Mouse (Mus musculus) monocyte, adult 2 months (primary cell): Measurements from ENCODE around the gene Map2k2.
"Not testable (repeated sequence)": the region's sequence is repeated elsewhere in the genome, so short reads cannot be mapped to it uniquely, and the experiment has no call there.

Experiments used
- DNase-seq, 2 experiments: peaks; one replicate each; pipeline ENCODE4 v3.0.0; 2022; ENCODE audit warnings: low spot score in 2 of 2, low read depth in 1 of 2

The Map2k2 gene

GRCm38 (mm10) chr10:81105565-81106112, at the start of gene Map2k2:
Gene Map2k2 (plus strand): TSS chr10:81105915.
- DNase-seq = peak; percentile 89 to 97

GRCm38 (mm10) chr10:81057406-81058130, 48.1 kb upstream of the Map2k2 start:
- no peak for DNase-seq

GRCm38 (mm10) chr10:81058896-81059295, 46.8 kb upstream of the Map2k2 start:
- DNase-seq = no peak

- peak; percentile 96 to 98 for DNase-seq
Observed at GRCm38 (mm10) chr10:81059603-81060543, 45.8 kb upstream of the Map2k2 start, which contains the start of gene Sgta. Gene Sgta (minus strand): TSS chr10:81060181.

GRCm38 (mm10) chr10:81062710-81063109, 43.0 kb upstream of the Map2k2 start:
- DNase-seq = no peak

- DNase-seq = not testable (repeated sequence)
Observed at GRCm38 (mm10) chr10:81064519-81064918, 41.2 kb upstream of the Map2k2 start.

GRCm38 (mm10) chr10:81068706-81069105, 37.0 kb upstream of the Map2k2 start:
- no peak for DNase-seq

DNA sequence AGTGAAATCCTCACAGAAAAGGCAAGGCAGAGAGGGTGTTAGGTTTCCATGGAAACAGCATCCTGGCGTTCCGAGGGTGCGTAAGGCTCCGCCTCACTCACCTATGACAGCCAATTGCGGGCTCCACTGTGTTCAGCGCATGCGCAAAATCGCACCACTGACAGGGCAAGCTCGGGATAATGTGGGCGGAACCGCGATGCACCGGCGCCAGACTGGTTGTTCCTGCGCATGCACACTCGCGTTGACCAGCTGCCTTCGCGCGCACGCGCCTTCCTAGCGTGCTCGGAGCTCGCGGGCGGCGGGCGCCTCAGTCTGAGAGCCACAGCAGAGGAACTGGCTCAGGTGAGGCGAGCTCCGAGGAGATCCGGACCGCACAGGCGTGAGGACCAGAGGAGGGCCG, 35.9 kb upstream of the Map2k2 start, which contains the start of gene Thop1:
Thop1 (plus strand) TSS at position 200 of the 400 bp plus-strand sequence.
- peak; percentile 86 to 91 for DNase-seq

GRCm38 (mm10) chr10:81072290-81072689, 33.4 kb upstream of the Map2k2 start:
- no peak for DNase-seq

DNA sequence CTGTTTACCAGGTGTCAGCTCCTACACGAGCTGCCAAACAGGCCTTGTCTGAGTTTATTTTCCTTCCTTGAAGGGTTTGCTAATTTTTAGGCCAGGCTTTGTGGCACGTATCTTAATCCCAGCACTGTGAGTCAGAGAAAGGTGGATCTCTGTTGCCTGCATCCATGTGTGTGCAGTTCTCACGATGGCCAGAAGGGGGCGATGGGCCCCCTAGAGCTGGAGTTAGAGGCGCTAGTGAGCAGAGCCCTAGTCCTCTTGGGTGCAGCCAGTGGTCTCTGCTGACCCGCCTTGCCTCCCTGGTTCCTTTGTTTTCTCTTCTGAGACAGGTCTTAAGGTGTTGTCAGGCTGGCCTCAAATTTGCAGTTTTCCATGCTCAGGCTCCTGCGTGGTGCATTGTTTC, 32.3 kb upstream of the Map2k2 start:
- DNase-seq = no peak

- DNase-seq = no peak
Observed at GRCm38 (mm10) chr10:81075734-81076133, 30.0 kb upstream of the Map2k2 start.

GRCm38 (mm10) chr10:81076356-81076755, 29.4 kb upstream of the Map2k2 start:
- no peak for DNase-seq

DNA sequence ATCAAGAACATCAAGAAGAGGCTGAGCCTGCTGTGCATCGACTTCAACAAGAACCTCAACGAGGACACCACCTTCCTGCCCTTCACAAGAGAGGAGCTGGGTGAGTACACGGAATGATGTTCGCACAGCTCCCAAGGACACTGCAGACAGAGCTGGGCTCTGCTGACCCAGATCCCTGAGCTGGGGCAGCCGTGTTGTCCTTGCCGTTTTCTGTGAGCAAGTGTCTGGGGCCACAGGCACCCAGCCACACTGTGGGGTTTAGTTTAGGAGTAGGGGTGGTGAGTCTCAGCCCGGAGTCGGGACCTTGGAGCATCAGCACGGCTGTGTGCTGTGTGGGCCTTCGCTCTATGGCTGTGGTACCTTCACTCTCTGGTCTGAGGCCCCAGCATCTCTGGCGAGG, 27.8 kb upstream of the Map2k2 start:
- DNase-seq = no peak

GRCm38 (mm10) chr10:81080008-81080655, 25.6 kb upstream of the Map2k2 start:
- no peak for DNase-seq

- peak in 1 of 2 experiments; percentile 52 for DNase-seq
Observed at GRCm38 (mm10) chr10:81082168-81082960, 23.4 kb upstream of the Map2k2 start.

DNA sequence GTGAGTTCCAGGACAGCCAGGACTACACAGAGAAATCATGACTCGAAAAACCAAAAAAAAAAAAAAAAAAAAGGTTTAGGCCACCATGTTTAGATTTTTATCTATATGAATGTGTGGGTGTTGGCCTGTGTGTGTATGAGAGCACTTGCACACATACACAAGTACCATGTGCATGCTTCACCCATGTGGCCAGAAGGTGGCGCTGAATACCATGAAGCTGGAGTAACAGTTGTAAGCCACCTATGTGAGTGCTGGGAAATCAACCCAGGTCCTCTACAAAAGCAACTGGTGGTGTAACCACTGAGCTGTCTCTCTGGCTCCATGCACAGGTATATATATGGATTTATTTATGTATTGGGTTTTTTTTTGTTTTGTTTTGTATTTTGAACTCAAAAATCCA, 18.7 kb upstream of the Map2k2 start:
- DNase-seq = no peak

DNA sequence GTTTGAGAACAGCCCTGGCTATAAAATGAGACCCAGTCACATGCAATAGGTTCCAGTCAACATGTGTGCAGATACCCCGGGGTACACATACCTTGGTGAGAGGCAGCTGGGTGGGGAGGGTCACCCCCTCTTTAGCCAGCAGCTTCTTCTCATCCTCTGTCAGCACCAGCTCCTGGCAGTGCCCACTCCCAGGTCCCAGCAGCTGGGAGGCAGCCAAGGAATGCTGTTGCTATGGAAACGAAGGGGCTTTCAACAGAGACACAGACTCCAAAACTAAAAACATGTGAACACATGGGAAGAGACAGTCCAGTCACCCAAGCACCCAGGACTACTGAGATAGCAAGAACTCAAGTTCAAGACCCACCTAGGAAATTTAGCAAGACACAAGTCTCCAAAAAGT, 16.5 kb upstream of the Map2k2 start:
- DNase-seq = no peak

- no peak for DNase-seq
Observed at GRCm38 (mm10) chr10:81090621-81091020, 15.1 kb upstream of the Map2k2 start.

DNA sequence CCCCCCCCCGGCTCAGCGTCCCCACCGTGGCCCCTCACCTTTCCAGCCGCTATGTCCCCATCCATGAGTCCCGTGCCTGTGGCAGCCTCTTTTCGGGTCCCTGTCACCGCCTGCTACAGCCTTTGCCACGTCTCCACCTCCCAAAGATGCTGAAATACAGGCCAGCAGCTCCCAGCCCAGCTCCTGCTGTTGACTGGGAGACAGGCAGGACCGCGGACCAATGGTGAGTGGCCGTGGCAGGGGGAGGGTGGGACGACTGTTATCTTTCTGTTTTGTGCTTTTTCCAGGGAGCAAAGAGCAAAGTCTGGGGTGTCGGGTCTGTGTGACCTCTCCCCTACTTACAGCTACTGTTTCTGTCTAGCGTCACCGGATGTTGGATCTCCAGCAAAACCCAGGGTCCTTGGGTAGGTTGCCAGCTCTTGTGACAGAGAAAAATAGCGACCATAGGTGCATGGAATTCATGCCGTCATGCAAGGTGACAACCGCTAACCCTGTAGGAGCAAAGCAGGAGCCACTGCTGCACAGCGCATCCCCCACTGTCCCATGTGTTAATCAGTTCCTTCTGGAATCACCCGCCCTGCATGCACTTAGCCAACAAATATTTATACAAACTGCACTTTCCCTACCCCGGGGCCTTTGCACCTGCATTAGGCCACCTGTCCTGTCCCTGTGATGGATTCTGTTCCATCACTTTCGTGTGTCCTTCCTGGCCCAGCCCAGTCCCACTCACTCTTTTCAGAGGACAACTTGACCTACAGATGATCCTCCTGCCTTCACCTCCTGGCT, 13.1 kb upstream of the Map2k2 start:
- no peak for DNase-seq
